24 mouse cellular contexts compared by ENCODE assay signal in genomic region chr7:74332323-74332722, GRCm38 (mm10).
"Had no signal": no experiment of that assay in that cellular context is flagged by ENCODE, and none has a peak within 500 bp of the region (broad histone marks: within the 10 kb centered on the region; RNA-seq: fewer than 3 reads in every experiment).

No protein-coding gene starts in this region.

- H3K36me3 ChIP-seq: heart, embryonic 13.5 days; heart, embryonic 15.5 days; hindbrain, embryonic 13.5 days; hindbrain, embryonic 15.5 days; limb, embryonic 13.5 days; limb, embryonic 15.5 days; liver, embryonic 12.5 days had no signal

- H3K27ac ChIP-seq: heart, adult 2 months; heart, embryonic 13.5 days; heart, embryonic 15.5 days; hindbrain, embryonic 13.5 days; hindbrain, embryonic 15.5 days; hindbrain, postnatal 0 days; limb, embryonic 13.5 days; limb, embryonic 15.5 days; liver, embryonic 12.5 days; liver, embryonic 14.5 days had no signal

- H3K4me2 ChIP-seq: heart, embryonic 11.5 days; heart, embryonic 13.5 days; heart, embryonic 15.5 days; hindbrain, embryonic 13.5 days; hindbrain, embryonic 15.5 days; limb, embryonic 13.5 days; limb, embryonic 15.5 days; liver, embryonic 12.5 days had no signal

- H3K9ac ChIP-seq: forebrain, postnatal 0 days; heart, embryonic 13.5 days; heart, embryonic 15.5 days; hindbrain, embryonic 13.5 days; hindbrain, embryonic 15.5 days; limb, embryonic 13.5 days; limb, embryonic 15.5 days; liver, embryonic 12.5 days; liver, embryonic 14.5 days had no signal

- H3K27me3 ChIP-seq: heart, embryonic 13.5 days; heart, embryonic 15.5 days; hindbrain, embryonic 13.5 days; hindbrain, embryonic 15.5 days; limb, embryonic 13.5 days; limb, embryonic 15.5 days; liver, embryonic 12.5 days had no signal

- DNase-seq: forebrain, postnatal 0 days; gastrocnemius, postnatal 14 days; gastrocnemius, postnatal 36 days; heart, adult 11 months; heart, adult 2 months; heart, postnatal 14 days; heart, postnatal 36 days; kidney, adult 11 months; kidney, adult 2 months; kidney, postnatal 25 days; layer of hippocampus, adult 9-11 months; layer of hippocampus, postnatal 36 days; left cerebral cortex, postnatal 4 days had no signal

- H3K4me1 ChIP-seq: heart, embryonic 13.5 days; heart, embryonic 15.5 days; liver, embryonic 12.5 days had no signal

- H3K9me3 ChIP-seq: heart, embryonic 13.5 days; heart, embryonic 15.5 days; hindbrain, embryonic 13.5 days; hindbrain, embryonic 15.5 days; limb, embryonic 13.5 days; limb, embryonic 15.5 days; liver, embryonic 12.5 days had no signal

- H3K4me3 ChIP-seq: heart, adult 2 months; heart, embryonic 13.5 days; heart, embryonic 15.5 days; hindbrain, embryonic 13.5 days; hindbrain, embryonic 15.5 days; limb, embryonic 13.5 days; limb, embryonic 15.5 days; liver, embryonic 12.5 days had no signal

- ATAC-seq: forebrain, postnatal 0 days; hindbrain, postnatal 0 days; intestine, embryonic 16.5 days; liver, embryonic 12.5 days had no signal
